Mouse (Mus musculus) layer of hippocampus, adult 18-20 months (tissue): ENCODE results near the gene Rasd2. TPM values are rescaled to one million over a fixed set of nuclear protein-coding genes. Genes with fewer than 3 reads are reported as not detected.

ENCODE experiments used
- DNase-seq, 2 experiments: peaks; one replicate each; pipeline ENCODE4 v3.0.0; 2022; ENCODE audit warnings: low spot score in 2 of 2
- total RNA-seq, 2 experiments: library from RNA; stranded (reverse); gene quantifications; 2 replicates each; pipeline ENCODE4 v1.2.3; 2021

The Rasd2 gene
- total RNA-seq, 2 experiments from 2014 or later, result 79.6 to 80.5 TPM

DNA sequence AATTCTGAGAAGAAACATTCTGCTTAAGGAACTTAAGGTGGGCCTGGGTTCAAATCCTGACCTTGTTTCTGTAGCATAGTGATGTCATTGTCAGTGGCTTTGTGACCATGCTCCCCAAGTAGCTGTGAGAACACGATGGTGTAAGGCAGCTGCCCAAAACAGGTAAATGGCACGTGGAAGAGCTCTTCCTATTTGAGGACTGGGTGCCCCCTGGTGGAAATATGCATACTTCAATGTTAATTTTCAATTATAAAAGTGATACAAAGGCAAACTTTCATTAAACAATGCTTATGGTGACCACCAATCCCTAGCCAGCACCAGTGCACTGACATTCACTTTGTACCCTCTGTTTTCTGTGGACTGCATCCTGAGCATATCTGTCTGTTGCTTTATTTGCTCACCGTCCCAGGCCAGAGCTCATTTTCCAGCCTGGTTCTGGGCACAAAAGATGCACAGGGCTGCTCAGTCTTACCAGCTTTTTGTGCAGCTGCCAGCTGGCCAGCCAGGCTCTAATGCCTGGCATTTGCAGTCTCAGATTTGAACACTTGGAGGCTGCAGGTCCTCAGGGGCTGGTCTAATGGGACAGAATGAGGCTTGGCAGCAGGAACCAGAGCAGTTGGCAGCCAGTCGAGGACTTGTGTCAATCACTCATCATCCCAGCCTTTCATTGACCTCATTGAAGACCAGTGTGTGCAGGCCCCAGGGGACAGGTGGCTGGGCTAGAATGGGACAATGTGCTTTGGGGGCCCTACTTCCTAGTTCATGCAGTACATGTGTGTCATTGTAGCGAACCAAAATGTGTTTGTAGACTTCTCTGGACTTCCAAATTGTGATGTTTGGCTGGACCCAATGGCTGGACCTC, 6.4 kb downstream of the Rasd2 start:
- DNase-seq, result peak in 1 of 2 experiments; percentile 49

DNA sequence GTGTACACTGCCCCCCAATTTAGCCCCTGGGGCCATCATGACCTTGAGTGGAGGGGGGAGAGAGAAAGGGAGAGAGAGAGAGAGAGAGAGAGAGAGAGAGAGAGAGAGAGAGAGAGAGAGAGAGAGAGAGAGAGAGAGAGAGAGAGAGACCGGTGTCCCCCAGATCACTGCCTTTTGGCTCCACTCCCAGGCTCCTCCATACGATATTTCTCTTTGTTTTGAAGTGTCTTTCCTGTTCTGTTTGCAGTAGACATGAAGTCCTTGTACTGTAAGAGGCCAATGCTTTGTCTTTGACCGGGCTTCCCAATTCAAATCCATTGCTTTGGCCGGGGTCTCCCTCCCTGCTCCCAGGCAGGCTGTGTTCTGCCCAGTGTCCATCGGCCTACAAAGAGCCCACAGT, 8.9 kb downstream of the Rasd2 start:
- no peak for DNase-seq

DNA sequence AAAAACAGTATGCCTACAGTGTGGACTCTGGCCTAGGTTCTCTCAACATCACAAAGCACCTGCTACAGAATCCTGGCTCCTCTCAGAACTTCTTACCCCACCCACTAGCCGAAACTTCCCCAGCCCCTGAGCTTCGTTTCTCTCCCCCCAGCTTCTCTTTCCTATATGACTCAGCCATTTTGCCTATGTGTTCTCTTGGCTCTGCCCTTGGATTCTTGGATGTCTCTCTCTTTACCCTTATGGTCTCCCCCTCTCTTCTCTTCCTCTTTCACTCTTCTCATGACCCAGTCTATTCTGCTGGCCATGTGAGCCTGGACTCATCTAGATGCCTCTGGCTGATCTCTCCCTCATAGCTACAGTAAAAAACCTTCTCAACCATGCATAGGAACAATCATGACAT, 13.0 kb downstream of the Rasd2 start:
- DNase-seq, result no peak

DNA sequence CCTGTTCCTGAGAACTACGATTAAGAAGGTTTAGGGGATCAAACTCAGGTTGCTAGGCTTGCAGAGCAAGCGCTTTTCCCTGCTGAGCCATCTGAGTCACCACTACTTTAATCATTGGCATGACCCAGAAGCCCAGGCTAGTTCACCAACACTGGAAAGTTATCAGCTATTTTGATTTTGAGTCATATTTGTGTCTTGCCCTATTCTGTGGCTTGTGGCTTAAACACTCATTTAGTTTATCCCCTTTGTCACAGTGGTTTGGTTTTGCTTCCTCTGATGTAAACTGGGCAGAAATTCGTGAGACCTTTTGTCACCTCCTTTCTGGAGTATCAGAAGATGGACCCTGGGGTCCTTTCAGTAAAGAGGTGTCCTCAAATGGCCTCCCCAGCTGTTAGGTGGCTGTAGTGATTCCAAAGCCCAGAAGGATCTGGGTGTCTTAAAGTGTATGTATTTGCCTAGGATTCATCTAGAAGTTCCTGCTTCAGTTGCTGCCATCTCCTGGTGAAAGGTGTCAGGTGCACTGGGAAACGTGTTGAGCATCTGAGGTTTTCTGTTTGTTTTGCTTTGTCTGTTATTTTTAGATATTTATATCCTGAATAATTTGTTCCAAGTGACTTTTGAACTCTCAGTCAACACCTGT, 20.3 kb downstream of the Rasd2 start:
- DNase-seq, result peak in 1 of 2 experiments; percentile 68

DNA sequence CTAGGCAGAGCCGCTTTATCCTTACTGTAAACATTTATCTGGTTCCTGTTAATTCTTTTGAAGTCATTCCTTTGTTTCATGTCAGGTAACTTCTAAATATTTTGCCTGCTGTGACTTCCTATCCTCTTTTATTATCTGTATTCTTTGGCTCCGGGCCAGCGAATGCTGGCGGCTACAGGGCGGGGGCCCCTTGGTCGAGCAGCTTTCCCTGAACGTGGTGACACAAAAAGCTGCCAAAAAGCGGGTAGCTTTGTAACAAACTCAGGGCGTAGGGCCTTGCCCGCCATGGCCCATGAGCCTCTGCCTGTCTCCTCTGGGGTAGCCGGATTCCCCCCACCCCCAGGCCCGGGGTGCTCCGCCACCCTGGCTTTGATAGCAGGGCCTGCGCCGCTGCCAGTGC, 33.6 kb downstream of the Rasd2 start:
- DNase-seq, result no peak

DNA sequence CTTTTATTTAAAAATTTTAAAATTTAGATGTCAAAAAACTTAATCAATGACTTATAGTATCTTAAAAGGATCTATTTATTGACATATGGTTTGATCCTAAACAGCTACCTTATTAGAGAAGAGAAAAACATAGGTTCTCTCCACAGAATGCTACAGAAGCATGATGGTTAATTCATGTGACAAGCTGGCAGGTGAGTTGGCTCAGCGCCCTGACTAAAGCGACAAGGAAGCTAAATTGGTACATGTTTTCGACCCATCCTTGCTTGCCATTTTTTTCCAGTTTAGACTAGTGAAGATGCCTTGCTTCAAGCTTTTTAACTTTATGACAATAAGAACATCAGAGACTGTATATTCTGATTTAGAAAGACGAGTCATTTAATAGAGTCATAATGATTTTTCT, 35.4 kb downstream of the Rasd2 start:
- no peak for DNase-seq

DNA sequence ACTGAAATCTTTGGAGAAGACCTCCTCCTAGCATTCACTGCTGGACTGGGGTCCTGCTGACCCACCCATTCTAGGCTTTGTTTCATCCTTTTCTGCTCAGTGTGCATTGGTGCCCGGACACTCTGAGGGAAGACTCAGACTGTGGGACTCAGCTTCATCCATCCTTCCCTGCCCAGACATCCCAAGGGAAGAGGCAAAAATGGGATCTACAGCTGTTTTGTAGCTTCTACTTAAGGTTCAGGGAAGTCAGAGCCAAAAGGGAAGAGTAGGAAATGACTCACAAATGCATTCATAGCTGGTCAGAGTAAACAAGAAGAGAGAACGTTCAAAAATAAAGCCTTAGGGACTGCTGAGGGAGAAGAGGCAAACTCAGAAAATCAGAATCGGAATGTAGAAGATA, 40.3 kb downstream of the Rasd2 start:
- no peak for DNase-seq

DNA sequence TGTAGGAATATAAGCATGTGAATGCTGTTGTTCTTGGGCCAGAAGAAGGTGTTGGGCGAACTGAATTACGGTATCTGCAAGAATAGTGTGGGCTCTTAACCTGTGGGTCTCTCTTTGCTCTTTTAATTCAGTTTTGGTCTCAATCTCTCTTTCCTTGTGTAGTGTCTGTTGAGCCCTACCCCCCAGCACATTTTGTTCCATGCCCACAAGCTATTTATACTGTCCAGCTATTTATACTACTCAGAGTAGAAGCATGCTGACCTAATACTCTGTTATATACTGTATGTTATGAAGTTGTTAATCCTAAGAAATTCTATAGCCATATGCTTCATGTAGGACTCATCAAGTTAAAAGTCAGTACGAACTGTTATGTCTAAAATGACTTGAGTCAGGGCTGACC, 41.9 kb downstream of the Rasd2 start:
- DNase-seq, result no peak

DNA sequence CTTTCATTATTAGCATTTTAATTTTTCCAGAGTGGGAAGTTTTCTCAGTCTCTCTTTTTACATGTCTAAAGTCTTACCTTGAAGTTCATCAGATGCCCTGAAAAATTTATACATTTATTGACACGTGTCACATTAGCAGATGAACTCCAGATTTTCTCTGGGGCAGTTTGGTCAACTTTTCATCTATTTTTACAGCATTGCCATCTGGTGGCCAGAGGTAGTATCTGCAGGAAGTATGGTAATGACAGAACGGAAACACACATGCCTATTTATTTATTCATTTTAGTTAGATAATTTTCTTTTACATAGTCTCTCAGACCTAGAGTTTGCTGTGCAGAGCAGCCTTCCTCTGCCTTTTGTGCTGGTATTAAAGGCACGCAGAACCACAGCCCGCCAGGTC, 58.4 kb downstream of the Rasd2 start:
- peak in 1 of 2 experiments; percentile 34 for DNase-seq

Other genes with a start within 250 kb of the Rasd2 start
- gene Hmgxb4, start 220.6 kb upstream of the Rasd2 start, total RNA-seq, result 10 to 100 TPM; 18.6 to 25.0 TPM
- gene Tom1, start 180.2 kb upstream of the Rasd2 start, total RNA-seq, result 10 to 100 TPM; 40.4 to 42.5 TPM
- gene Hmox1, start 120.3 kb upstream of the Rasd2 start, total RNA-seq, result 1 to 10 TPM; 7.7 to 8.3 TPM
- 1 to 10 TPM; 5.2 to 5.7 TPM for gene Mcm5, start 104.4 kb upstream of the Rasd2 start, total RNA-seq
- under 1 TPM in 1 of 2 experiments, not detected in 1; 0.30 TPM for gene Gm10358, start 192.6 kb downstream of the Rasd2 start, total RNA-seq
- under 1 TPM; 0.23 to 0.25 TPM for gene Iqcm, start 234.8 kb downstream of the Rasd2 start, total RNA-seq